Mouse (Mus musculus) lung, adult 2 months (tissue): ENCODE data around the gene Pkn1.

Source experiments
- CTCF ChIP-seq: fragments of 200-500 bp; IDR thresholded peaks from 2 replicates; pipeline ENCODE4 v1.5.1; 2011; ENCODE audit warnings: mild to moderate bottlenecking, low read length, control low read depth; ENCODE audit not compliant: insufficient read depth
- POLR2A ChIP-seq: fragments of 200-500 bp; IDR thresholded peaks from 2 replicates; pipeline ENCODE4 v1.6.1; 2011; ENCODE audit warnings: low read depth, mild to moderate bottlenecking, control low read depth, low read length, borderline replicate concordance; ENCODE audit errors: extremely low read depth

DNA sequence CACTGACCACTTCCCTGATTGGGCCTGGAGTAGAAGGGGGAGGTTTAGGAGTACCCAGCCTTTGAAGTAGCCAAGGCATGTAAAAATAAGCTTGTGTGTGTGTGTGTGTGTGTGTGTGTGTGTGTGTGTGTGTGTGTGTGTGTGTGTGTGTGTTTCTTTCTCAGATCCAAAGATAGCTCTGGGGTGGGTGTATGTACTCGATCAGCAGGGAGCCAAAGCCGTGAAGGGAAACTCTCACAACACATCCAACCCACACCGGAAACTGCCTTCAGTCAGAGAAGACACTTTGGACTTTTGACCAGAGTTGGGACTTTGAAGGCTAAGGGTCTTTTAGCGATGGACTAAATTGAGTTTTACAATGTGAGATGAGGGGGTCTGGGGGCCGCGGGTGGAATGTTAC is 49.3 kb downstream of the Pkn1 start:
- TF ChIP-seq CTCF: no peak
- TF ChIP-seq POLR2A: no peak
